Mouse (Mus musculus) myocyte (in vitro differentiated cells): ENCODE data around the gene Evpl.

Source experiments
- CEBPB ChIP-seq: IDR thresholded peaks from 2 replicates; pipeline ENCODE4 v1.6.1; 2011; ENCODE audit warnings: mild to moderate bottlenecking, moderate library complexity; ENCODE audit not compliant: poor library complexity, insufficient read depth, severe bottlenecking
- E2F4 ChIP-seq: IDR thresholded peaks from one replicate; pipeline ENCODE4 v1.6.1; 2011; ENCODE audit warnings: mild to moderate bottlenecking, control low read depth, moderate library complexity; ENCODE audit not compliant: insufficient read depth
- MAX ChIP-seq: IDR thresholded peaks from one replicate; pipeline ENCODE4 v1.6.1; 2011; ENCODE audit warnings: low read depth, mild to moderate bottlenecking, control low read depth
- MYOG ChIP-seq, 3 experiments: IDR thresholded peaks; one replicate each; pipeline ENCODE4 v1.6.1; 2011; ENCODE audit warnings: control low read depth in 2 of 3, low read depth in 2 of 3, mild to moderate bottlenecking in 2 of 3; ENCODE audit not compliant: insufficient read length in 2 of 3, control insufficient read depth in 1 of 3, insufficient read depth in 1 of 3
- POLR2A ChIP-seq: IDR thresholded peaks from one replicate; pipeline ENCODE4 v1.6.1; 2011; ENCODE audit warnings: low read depth, mild to moderate bottlenecking, control low read depth, moderate library complexity; ENCODE audit not compliant: insufficient read length
- POLR2AphosphoS2 ChIP-seq: IDR thresholded peaks from one replicate; pipeline ENCODE4 v1.6.1; 2011; ENCODE audit warnings: low read depth, control low read depth; ENCODE audit not compliant: insufficient read length
- TCF12 ChIP-seq: IDR thresholded peaks from one replicate; pipeline ENCODE4 v1.6.1; 2011; ENCODE audit warnings: mild to moderate bottlenecking, control low read depth; ENCODE audit not compliant: poor library complexity, insufficient read depth, severe bottlenecking
- USF1 ChIP-seq: IDR thresholded peaks from one replicate; pipeline ENCODE4 v1.6.1; 2011; ENCODE audit warnings: low read depth, mild to moderate bottlenecking, control low read depth, moderate library complexity

DNA sequence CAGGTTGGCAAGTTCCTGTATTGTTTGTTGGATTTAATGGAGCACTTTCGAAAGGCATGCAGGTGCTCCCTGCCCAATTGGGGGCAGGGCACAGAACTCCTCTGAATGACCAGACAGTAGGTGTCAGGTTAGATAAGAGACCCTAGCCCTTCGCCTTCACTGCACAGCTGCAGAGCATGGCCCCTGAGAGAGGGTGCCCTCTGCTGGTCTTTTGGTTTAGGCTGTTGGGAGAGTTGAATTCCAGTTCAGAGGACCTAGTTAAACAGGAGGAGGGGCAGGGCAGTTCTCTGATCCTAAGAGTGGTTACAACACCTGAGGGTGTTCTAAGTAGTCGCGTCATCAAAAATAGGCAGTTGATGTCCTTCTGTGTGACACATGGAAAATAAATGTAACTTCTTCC is 18.0 kb downstream of the Evpl start:
- TF ChIP-seq USF1 = no peak
- TF ChIP-seq MAX = no peak
- TF ChIP-seq POLR2A = no peak
- no peak for TF ChIP-seq TCF12
- TF ChIP-seq E2F4 = no peak
- no peak for TF ChIP-seq POLR2AphosphoS2
- no peak for TF ChIP-seq CEBPB
- no peak for TF ChIP-seq MYOG (IDR thresholded peaks at IDR 0.05; ENCODE audit: control insufficient read depth in 1 of 3, insufficient read depth in 1 of 3, insufficient read length in 2 of 3, low read depth in 2 of 3)
